Mouse (Mus musculus) liver, embryonic 13.5 days (tissue): Measurements from ENCODE around the gene Mknk2. TPM values are rescaled to one million over a fixed set of nuclear protein-coding genes. Genes with fewer than 3 reads are reported as not detected.

Experiments
- ATAC-seq: fragments of 200-750 bp; cut with Nextera tagmentation; 2 replicates; pipeline ENCODE4 v1.8.0; 2017; ENCODE audit warnings: low read depth, mild to moderate bottlenecking, moderate number of reproducible peaks, moderate library complexity
- DNase-seq: peaks from one replicate; pipeline ENCODE4 v3.0.0; 2022
- H3K27ac ChIP-seq: fragments of 300-500 bp; sonication (generic); 2 replicates; pipeline ENCODE4 v1.5.1; 2015; ENCODE audit warnings: moderate library complexity, mild to moderate bottlenecking, inconsistent platforms
- H3K27me3 ChIP-seq: fragments of 300-500 bp; sonication (generic); 2 replicates; pipeline ENCODE4 v1.6.1; 2015; ENCODE audit warnings: mild to moderate bottlenecking, inconsistent platforms
- H3K36me3 ChIP-seq: fragments of 300-500 bp; sonication (generic); 2 replicates; pipeline ENCODE4 v1.6.1; 2015; ENCODE audit warnings: mild to moderate bottlenecking, inconsistent platforms
- H3K4me1 ChIP-seq: fragments of 300-500 bp; sonication (generic); replicated peaks from 2 replicates; pipeline ENCODE4 v1.6.1; 2015; ENCODE audit warnings: inconsistent platforms
- H3K4me2 ChIP-seq: fragments of 300-500 bp; sonication (generic); 2 replicates; pipeline ENCODE4 v1.6.1; 2015; ENCODE audit warnings: inconsistent platforms, mild to moderate bottlenecking, moderate library complexity
- H3K4me3 ChIP-seq: fragments of 300-500 bp; sonication (generic); replicated peaks from 2 replicates; pipeline ENCODE4 v1.5.1; 2015; ENCODE audit warnings: mild to moderate bottlenecking, inconsistent platforms
- H3K9ac ChIP-seq: fragments of 300-500 bp; sonication (generic); 2 replicates; pipeline ENCODE4 v1.6.1; 2015; ENCODE audit warnings: mild to moderate bottlenecking, inconsistent platforms
- H3K9me3 ChIP-seq: fragments of 300-500 bp; sonication (generic); replicated peaks from 2 replicates; pipeline ENCODE4 v1.6.1; 2016; ENCODE audit warnings: inconsistent platforms
- WGBS: fragments of 180-500 bp; shearing (Covaris S2); methylation state at CpG from one replicate; pipeline ENCODE4 v1.1.7; 2015; ENCODE audit not compliant: insufficient replicate concordance; 5-methylcytosine and 5-hydroxymethylcytosine counted together
- polyA plus RNA-seq: library from polyadenylated mRNA; unstranded; fragments of >200 nt; fragmentation: Nextera tagmentation; extraction: Ambion mirVana; gene quantifications from 2 replicates; pipeline ENCODE4 v1.2.1, GENCODE M21; 2015

Mknk2 gene
- polyA plus RNA-seq, 1 experiment from 2014 or later, result 73.8 TPM

DNA sequence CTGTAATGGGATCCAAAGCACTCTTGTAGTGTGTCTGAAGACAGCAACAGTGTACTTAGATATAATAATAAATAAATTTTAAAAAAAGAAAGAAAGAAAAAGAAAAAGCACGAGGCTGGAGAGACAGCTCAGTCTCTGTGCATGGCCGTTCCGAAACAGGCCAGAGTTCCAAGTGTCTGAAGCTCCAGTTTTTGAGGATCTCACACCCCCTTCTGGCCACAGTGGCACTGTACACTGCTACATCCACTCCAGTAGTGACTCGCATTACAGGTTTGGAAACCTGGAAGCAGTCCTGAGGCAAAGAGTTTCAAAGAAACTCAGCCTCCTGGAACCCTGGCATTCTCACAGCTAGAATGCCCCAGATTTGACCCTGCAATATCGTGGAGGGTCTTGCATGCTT lies 9.9 kb upstream of the Mknk2 start:
- no peaks in the 10 kb centered on the region for H3K9me3 ChIP-seq
- peaks cover 59% of the 10 kb centered on the region for H3K4me1 ChIP-seq
- H3K4me2 ChIP-seq, result no peak overlapping the region
- DNase-seq (peak; percentile 64), ATAC-seq (peak; percentile 49; the same call in 1 of the 2 replicates)
- 42% methylated on average over 5 of the region's 5 CpGs for WGBS
- peaks cover 76% of the 10 kb centered on the region for H3K36me3 ChIP-seq
- no peak overlapping the region for H3K9ac ChIP-seq
- H3K27ac ChIP-seq, result no peak overlapping the region
- H3K4me3 ChIP-seq, result no peak overlapping the region
- H3K27me3 ChIP-seq, result no peaks in the 10 kb centered on the region

DNA sequence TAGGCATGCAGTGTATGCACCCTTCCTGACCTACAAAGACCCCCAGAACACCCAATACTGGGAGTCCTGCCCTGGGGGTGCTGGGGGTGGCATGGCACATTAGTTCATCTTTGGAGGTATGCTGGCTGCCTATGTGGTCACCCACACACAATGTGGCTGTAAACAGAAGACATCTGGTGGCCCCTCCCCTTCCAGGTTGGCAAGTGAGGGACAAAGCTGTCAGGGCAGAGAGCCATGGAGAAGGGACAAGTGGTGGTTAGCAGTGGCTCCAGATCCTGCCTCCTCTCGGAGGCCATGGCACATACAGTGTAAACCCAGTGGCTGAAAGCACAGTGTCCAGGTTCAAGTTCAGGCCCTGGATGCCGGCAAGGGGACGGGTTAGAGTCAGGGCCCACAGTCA lies 8.7 kb upstream of the Mknk2 start:
- peak overlapping the region; percentile 33; the same call in 1 of the 2 replicates for H3K9ac ChIP-seq
- peaks cover 48% of the 10 kb centered on the region for H3K4me1 ChIP-seq
- no peak for DNase-seq
- no peak for ATAC-seq
- WGBS, result 83% methylated on average over 3 of the region's 3 CpGs
- H3K4me2 ChIP-seq, result no peak overlapping the region
- no peaks in the 10 kb centered on the region for H3K27me3 ChIP-seq
- H3K9me3 ChIP-seq, result no peaks in the 10 kb centered on the region
- H3K4me3 ChIP-seq, result no peak overlapping the region
- peak overlapping the region; percentile 97 for H3K27ac ChIP-seq
- H3K36me3 ChIP-seq, result peaks cover 75% of the 10 kb centered on the region

DNA sequence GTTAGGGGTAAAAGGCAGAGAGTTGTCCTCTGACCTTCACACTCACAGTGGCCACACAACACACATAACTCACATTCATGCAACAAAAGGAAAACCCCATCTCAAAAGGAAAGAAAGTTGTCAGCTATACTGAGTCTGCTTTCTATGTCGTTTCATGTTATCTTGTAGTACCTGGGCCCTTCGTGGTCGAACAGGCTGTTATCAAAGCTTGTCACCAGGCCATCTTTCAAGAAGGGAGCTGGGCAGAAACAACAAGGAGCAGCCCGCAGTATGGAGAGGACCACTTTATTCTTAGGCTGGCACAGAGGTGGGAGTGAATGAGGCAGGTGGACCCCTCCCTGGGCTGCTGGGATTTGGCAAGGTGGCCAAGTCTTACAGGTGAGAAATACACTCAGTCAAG lies 7.1 kb upstream of the Mknk2 start:
- Histone ChIP-seq H3K4me1 (peaks cover 50% of the 10 kb centered on the region), H3K9me3 (no peaks in the 10 kb centered on the region), H3K9ac (peak overlapping the region; percentile 75), H3K4me3 (peak overlapping the region; percentile 31), H3K27ac (peak overlapping the region; percentile 97), H3K4me2 (peak overlapping the region; percentile 62), H3K27me3 (no peaks in the 10 kb centered on the region), H3K36me3 (peaks cover 58% of the 10 kb centered on the region)
- DNase-seq (peak; percentile 73), ATAC-seq (peak; percentile 84)
- WGBS, result 10% methylated on average over 4 of the region's 4 CpGs

DNA sequence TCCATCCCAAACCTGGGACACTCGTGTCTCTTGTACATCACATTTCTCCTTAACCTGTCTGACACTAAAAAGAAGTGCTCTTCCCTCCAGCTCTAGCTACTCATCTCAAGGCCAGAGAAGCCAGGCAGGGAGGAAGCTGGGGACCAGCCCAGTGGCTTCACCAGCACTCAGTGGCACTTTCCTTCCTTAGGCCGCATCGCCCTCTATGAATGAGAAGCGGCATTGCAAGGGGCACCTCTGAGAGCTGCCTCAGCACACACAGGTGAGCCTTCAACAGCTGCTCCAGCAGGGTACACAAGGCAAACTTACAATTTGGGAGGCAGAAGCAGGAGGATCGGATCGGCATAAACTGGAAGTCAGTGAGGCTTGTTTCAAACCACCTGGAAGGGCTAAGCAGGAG lies 6.3 kb upstream of the Mknk2 start:
- Histone ChIP-seq H3K4me1 (peaks cover 58% of the 10 kb centered on the region), H3K9ac (peak overlapping the region; percentile 75), H3K27ac (peak overlapping the region; percentile 97), H3K36me3 (peaks cover 51% of the 10 kb centered on the region), H3K4me3 (no peak overlapping the region), H3K4me2 (peak overlapping the region; percentile 62), H3K9me3 (no peaks in the 10 kb centered on the region), H3K27me3 (no peaks in the 10 kb centered on the region)
- WGBS, result 50% methylated on average over 6 of the region's 6 CpGs
- DNase-seq, result peak; percentile 74
- peak; percentile 67 for ATAC-seq

DNA sequence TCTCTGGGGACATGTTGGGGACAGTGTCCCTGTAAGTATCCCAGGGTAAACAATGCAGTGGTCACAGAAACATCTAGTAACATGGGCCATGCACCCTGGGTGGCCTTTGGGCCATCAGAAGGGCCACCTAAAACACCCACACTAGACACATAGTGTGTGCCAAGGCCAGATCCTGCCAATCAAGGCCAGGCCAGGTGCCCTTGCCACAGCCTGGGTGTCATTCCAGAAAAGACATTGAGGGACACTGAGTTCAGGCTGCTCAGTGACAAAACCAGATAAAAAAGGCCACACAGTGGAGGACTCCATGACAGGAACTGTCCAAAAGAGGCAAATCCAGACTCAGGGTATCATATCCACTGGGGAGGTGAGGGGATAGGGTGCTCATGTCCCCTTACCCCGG lies 5.7 kb upstream of the Mknk2 start:
- peak overlapping the region; percentile 75 for H3K9ac ChIP-seq
- no peaks in the 10 kb centered on the region for H3K9me3 ChIP-seq
- H3K36me3 ChIP-seq, result peaks cover 45% of the 10 kb centered on the region
- no peak overlapping the region for H3K4me3 ChIP-seq
- DNase-seq (no peak), ATAC-seq (no peak)
- no peaks in the 10 kb centered on the region for H3K27me3 ChIP-seq
- H3K4me1 ChIP-seq, result peaks cover 63% of the 10 kb centered on the region
- H3K4me2 ChIP-seq, result no peak overlapping the region
- WGBS, result 87% methylated on average over 1 of the region's 1 CpGs
- H3K27ac ChIP-seq, result peak overlapping the region; percentile 97

DNA sequence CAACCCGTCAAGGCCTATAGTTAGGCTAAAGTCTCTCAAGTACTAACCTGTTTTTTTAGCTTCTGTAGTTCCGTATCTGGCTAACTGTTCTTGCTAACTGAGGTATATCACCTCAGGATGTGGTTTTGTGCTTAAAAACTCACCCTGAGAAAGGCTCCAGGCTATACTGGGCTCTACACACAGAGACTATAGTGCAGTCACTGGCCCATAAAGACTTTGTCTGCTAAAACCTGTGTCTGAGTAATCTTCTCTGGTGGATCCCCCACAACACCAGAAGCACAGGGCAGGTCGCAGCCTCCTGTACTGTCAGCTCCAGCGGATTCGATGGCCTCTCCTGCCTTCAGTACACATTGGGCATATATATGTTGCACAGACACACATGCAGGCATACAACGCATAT lies 4.1 kb upstream of the Mknk2 start:
- Histone ChIP-seq H3K9me3 (no peaks in the 10 kb centered on the region), H3K4me3 (no peak overlapping the region), H3K36me3 (peaks cover 35% of the 10 kb centered on the region), H3K27me3 (no peaks in the 10 kb centered on the region), H3K4me2 (no peak overlapping the region), H3K4me1 (peaks cover 77% of the 10 kb centered on the region), H3K9ac (no peak overlapping the region), H3K27ac (peak overlapping the region; percentile 100)
- no peak for DNase-seq
- 81% methylated on average over 6 of the region's 6 CpGs for WGBS
- ATAC-seq, result no peak

DNA sequence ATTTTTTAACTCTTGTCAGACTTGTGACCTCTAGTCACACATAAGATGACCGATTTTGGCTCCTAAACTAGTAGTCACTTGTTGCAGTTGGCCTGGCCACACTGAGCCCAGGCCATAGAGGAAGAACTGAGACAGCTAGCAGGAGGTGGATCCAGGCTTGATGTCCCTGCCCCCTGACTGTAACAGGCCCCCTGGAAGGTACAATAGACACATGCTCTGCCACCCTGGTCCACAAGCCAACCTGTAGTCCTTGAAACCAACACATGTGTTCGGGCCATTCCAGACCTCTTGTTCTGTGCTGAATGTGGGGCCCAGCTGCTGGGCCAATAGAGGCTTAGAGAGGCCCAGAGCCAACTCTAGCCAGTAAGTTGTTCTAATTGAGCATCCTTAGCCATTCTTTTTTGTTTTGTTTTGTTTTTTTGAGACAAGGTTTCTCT lies 2.4 kb upstream of the Mknk2 start:
- peak overlapping the region; percentile 100 for H3K27ac ChIP-seq
- no peaks in the 10 kb centered on the region for H3K9me3 ChIP-seq
- H3K9ac ChIP-seq, result peak overlapping the region; percentile 94; the same call in 1 of the 2 replicates
- H3K4me1 ChIP-seq, result peaks cover 68% of the 10 kb centered on the region
- DNase-seq (no peak), ATAC-seq (no peak)
- H3K4me2 ChIP-seq, result no peak overlapping the region
- no peak overlapping the region for H3K4me3 ChIP-seq
- WGBS, result 55% methylated on average over 2 of the region's 2 CpGs
- peaks cover 18% of the 10 kb centered on the region for H3K36me3 ChIP-seq
- H3K27me3 ChIP-seq, result no peaks in the 10 kb centered on the region

DNA sequence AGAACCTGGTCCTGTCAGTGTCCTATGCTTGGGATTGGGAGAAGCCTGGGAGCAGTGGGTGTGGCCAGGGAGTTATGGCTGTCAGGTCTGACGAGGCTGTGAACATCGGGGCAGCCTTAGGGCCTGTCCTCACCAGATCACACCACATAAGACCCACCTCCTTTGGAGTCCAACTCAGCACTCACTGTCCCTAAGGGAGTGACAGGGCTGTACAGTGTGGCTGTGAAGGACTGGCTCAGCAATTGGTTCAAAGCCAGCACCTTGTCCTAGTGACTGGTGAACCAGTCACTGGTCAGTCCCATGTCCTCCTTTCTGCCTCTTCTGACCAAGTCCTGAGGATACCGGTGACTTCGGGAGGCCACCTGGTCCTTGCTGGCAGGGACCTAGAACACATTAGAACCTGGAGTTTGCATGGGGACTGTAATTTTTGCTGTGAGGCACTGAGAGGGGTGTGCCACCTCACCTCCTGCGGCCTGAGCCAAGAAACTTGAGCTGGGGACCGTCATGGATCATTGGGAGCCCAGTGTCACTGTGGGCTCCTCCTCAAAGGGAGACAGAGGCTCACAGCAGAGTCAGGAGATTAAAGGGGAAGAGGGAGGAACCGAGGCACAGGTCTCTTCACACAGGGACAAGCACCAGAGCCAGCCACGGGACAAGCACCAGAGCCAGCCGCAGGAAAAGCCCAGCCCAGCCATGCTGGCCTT lies 1.8 kb upstream of the Mknk2 start:
- Histone ChIP-seq H3K9ac (peak overlapping the region; percentile 94), H3K27me3 (no peaks in the 10 kb centered on the region), H3K27ac (peak overlapping the region; percentile 100), H3K9me3 (no peaks in the 10 kb centered on the region), H3K4me3 (no peak overlapping the region), H3K36me3 (peaks cover 15% of the 10 kb centered on the region), H3K4me2 (peak overlapping the region; percentile 98; the same call in 1 of the 2 replicates), H3K4me1 (peaks cover 68% of the 10 kb centered on the region)
- DNase-seq, result no peak
- no peak for ATAC-seq
- WGBS, result 59% methylated on average over 9 of the region's 9 CpGs

DNA sequence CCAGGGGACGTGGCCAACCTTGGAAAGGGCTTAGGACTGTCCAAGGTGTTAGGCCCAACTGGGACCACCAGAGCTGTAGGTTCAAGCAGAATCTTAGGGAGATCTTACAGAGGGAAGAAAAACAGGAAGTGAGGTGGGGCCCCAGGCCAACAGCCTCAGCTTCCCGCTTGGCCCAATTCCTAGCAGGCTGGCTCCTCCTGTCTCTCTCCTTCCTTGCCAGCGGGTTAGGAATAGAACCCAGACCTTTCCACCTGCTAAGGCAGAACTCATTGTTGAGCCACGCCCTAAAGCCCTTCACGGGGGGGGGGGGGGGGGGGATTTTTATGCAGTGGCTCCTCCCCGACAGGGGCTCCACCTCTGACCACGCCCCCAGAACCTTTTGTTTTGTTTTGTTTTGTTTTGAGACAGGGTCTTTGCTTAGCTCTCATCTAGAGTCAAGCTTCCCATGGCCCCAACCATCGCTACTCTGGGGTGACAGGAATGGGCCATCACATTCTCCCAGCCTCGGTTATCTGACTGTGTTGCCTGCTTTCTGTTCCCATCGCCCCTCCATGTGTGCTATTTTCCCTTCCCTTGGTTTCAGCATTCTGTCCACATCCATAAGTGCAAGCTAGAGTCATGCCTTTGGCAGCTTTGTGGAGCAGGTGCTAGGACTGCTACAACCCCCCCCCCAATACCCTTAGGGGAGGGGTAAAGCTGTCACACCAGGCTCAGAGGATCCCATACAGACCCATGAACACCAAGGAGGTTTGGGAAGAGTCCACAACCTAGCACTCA lies 877 bp upstream of the Mknk2 start:
- 20% methylated on average over 9 of the region's 10 CpGs for WGBS
- Histone ChIP-seq H3K4me2 (peak overlapping the region; percentile 98), H3K4me3 (peak overlapping the region; percentile 94), H3K27ac (peak overlapping the region; percentile 100), H3K9me3 (no peaks in the 10 kb centered on the region), H3K4me1 (peaks cover 68% of the 10 kb centered on the region), H3K9ac (peak overlapping the region; percentile 94), H3K27me3 (no peaks in the 10 kb centered on the region), H3K36me3 (peaks cover 16% of the 10 kb centered on the region)
- ATAC-seq, result no peak
- DNase-seq, result no peak

DNA sequence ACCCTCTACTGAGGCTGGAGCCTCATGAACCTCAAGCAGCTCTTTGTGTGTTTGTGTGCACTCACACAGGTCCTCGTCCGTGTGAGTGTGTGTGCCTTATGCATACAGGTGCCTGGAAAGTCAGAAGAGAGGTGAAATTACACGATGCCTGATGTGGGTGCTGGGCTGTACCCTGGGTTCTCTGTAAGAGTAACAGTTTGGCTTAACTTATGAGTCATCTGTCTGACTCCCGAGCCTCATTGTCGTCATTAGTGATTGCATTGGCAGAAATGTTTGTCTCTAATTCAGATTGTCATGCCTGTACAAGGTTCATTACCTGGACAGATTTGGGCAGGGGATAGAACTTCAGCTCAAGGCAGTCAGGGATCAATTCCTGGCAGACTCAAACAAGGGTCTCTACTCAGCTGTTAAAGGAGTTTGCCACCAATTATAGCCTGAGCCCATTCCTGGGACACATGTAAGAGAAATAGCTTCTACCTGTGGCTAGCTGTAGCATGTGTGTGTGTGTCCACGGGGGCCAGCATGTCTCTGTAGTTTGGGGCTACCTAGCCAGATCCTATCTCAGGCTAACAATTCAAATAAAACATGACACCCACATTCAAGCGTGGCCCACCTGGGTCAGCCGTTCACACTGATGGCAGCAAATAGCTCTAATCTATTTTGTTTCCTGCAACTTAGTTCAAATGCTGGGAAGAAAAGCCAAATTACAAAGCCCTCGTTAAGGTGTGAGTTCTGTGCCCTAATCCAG lies 610 bp downstream of the Mknk2 start:
- 7% methylated on average over 9 of the region's 9 CpGs for WGBS
- Histone ChIP-seq H3K4me1 (peaks cover 73% of the 10 kb centered on the region), H3K4me2 (peak overlapping the region; percentile 98), H3K9ac (peak overlapping the region; percentile 94), H3K9me3 (no peaks in the 10 kb centered on the region), H3K27ac (peak overlapping the region; percentile 100), H3K27me3 (no peaks in the 10 kb centered on the region), H3K36me3 (peaks cover 21% of the 10 kb centered on the region), H3K4me3 (peak overlapping the region; percentile 94)
- ATAC-seq (no peak), DNase-seq (no peak)
